Mouse (Mus musculus): ENCODE data around the gene Ly6g6d. TPM values are rescaled to one million over a fixed set of nuclear protein-coding genes. Genes with fewer than 3 reads are reported as not detected.
"Not testable (repeated sequence)": the region's sequence is repeated elsewhere in the genome, so short reads cannot be mapped to it uniquely, and the experiment has no call there.

Gene Ly6g6d
- 1 to 10 TPM in 1 of 2 experiments, under 1 TPM in 1; 0.63 to 1.5 TPM for total RNA-seq (2021)

DNA sequence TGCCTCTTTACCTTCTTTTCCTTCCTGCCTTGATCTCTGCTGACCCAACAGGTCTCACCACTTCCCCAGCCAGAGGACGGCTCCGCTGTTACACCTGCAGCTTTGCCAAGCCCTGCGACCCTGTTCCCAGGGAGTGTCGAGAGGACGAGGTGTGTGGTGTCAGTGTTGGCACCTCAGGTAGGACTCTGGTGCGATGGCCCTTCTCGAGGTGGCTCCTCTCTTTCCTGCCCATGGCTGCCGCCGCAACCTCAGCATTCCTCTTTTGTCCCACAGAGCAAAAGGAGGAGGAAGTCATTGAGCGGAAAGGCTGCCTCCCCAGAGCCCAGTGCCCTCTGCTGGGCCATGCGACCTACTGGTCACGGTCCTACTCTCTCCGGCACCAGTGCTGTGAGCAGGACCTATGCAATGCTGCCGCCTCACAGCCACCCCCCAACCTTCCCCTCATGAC lies at the start of gene Ly6g6d:
Ly6g6d (minus strand) TSS at position 280 of the 448 bp plus-strand sequence.
- no peak for DNase-seq (ENCODE audit: low spot score in 2 of 2)
- intact Hi-C loops (cut with DNase I) = no loop called here

DNA sequence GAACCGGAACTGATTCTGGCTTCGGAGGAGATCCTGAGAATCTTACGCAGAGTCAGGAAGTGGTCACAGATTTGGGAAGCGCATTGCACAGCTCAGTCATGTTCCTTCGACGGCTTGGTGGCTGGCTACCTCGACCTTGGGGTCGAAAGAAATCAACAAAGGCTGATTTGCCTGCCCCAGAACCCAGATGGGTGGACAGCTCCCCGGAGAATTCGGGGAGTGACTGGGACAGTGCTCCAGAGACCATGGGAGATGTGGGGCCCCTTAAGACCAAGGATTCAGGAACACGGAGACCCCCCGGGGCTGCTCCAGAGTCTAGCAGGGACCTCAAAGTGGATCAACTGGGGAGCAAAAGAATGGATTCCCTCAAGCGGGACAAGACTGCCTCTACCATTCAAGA lies 49.2 kb upstream of the Ly6g6d start:
- intact Hi-C loops (cut with DNase I) = no loop called here
- no peak for DNase-seq (ENCODE audit: low spot score in 2 of 2)

GRCm38 (mm10) chr17:35126206-35126611 lies 48.3 kb upstream of the Ly6g6d start, which contains the start of gene D17H6S53E:
TSS of gene D17H6S53E (plus strand) at chr17:35126373.
- peak; percentile 69 to 78 for DNase-seq (ENCODE audit: low spot score in 2 of 2)
- intact Hi-C loops (cut with DNase I) = no loop called here

GRCm38 (mm10) chr17:35125578-35125977 lies 47.7 kb upstream of the Ly6g6d start:
- no peak for DNase-seq (ENCODE audit: low spot score in 2 of 2)
- intact Hi-C loops (cut with DNase I) = no loop called here

DNA sequence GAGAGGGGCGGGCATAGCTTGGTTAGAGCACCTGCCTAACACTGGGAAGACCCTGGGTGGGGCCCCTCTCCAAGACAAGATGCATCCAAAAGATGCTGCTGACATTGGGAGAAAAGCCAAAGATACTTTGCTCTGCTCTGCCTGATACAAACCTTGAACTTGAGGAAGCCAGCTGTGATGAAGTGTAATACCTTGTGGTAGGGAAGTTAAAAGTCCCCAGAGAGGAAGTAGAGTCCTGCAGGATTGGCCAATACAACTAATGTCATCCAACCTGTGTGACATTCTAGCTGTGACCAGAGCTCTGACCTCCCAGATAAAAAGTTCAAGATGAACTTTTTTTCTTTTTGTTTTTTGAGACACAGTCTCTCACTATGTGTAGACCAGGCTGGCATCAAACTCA lies 47.2 kb upstream of the Ly6g6d start:
- intact Hi-C loops (cut with DNase I) = no loop called here
- DNase-seq (ENCODE audit: low spot score in 2 of 2) = no peak

DNA sequence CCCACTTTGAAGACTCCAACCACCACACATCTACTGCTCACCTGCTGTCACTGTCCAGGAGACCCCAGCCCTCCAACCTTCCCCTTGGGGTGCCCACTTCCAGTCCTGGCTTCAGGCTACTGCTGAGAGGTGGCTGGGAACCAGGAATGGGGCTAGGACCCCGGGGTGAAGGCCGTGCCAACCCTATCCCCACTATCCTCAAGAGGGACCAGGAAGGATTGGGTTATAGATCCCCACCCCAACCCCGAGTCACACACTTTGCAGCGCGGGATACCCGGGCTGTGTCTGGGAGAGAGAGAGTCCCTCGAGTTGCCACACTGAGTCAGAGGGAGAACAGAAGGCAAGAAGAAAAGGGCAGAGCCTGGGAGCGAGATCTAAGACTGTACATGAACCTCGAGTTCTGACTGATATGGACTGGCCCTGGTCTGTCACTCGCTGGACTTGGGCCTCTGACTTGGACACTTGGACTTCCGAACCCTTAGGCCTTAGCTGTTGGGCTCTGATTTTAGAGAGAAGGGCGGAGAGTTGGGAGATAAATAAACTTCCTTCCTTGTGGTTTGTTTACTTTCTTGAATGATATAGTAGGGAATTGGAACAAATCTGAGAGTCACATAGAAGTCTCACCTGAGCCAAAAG lies 46.5 kb upstream of the Ly6g6d start:
- DNase-seq (ENCODE audit: low spot score in 2 of 2) = not testable (repeated sequence)
- intact Hi-C loops (cut with DNase I) = loop anchor here (5.0 kb wide), 2 partner anchors 102 to 113 kb away; partner anchors contain the start of gene Nfkbil1

GRCm38 (mm10) chr17:35123287-35123686 lies 45.4 kb upstream of the Ly6g6d start:
- not testable (repeated sequence) for DNase-seq (ENCODE audit: low spot score in 2 of 2)
- intact Hi-C loops (cut with DNase I) = loop anchor here (5.0 kb wide), 2 partner anchors 101 to 114 kb away; partner anchors contain the start of gene Nfkbil1

DNA sequence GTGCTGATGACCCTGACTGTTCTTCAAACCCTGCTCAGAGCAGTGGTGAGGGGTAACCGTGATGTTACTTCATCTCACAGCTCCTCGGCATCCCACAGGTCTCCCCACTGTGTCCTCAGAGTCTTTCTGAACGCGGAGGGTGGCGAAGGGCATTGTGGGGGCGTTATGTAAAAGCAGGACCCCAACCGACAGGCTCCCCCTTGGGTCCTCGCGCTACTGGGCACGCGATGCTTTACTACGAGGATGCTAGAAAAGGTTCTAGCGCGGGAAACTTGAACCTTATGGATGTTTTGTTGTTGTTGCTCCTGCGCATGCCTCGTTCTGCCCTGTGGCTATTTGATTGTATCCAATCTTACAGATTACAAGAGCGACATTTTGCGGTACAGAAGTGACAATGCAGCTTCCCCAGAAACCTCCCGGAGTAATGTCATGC lies 44.0 kb upstream of the Ly6g6d start, which contains the start of gene Csnk2b:
Csnk2b (minus strand) TSS at position 183 of the 433 bp plus-strand sequence.
- peak; percentile 67 to 69 for DNase-seq (ENCODE audit: low spot score in 2 of 2)
- intact Hi-C loops (cut with DNase I) = loop anchor here (5.0 kb wide), 2 partner anchors 100 to 115 kb away; partner anchors contain the start of gene Nfkbil1

DNA sequence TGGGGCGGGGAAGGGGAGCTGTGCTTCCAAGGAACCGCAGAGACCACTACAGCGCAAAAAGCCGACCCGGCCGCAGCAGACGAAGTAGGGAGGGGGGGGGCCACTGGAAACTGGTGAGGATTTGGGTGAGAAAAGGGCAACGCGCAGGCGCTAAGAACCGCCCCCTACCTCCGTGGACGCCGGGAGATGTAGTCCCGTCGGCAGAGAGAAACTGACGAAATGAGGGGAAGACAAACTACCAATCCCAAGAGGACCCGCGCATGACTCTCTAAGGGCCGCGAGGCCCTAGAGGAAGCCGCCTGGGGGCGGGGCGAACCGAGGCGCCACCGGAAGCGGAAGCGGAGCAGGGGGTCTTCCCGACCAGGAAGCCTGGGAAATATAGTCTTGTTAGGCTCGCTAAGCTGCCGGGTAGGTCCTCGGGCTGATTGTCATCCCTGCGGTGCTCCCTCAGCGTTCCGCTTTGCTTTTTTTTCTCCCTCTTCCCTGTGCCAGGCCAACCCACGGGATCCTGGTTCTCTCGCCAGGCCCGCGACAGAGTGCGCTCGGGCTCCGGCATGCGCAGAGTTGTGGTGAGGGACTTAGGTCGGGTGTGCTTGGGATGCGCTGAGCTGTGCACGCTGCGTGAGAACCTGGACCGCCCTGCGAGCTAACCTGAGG lies 43.4 kb upstream of the Ly6g6d start, which contains the start of gene Gpank1:
Gpank1 (plus strand) TSS at position 313 of the 657 bp plus-strand sequence.
- peak; percentile 98 for DNase-seq (ENCODE audit: low spot score in 2 of 2)
- intact Hi-C loops (cut with DNase I) = loop anchor here (5.0 kb wide), 2 partner anchors 99 to 116 kb away; partner anchors contain the start of gene Nfkbil1

DNA sequence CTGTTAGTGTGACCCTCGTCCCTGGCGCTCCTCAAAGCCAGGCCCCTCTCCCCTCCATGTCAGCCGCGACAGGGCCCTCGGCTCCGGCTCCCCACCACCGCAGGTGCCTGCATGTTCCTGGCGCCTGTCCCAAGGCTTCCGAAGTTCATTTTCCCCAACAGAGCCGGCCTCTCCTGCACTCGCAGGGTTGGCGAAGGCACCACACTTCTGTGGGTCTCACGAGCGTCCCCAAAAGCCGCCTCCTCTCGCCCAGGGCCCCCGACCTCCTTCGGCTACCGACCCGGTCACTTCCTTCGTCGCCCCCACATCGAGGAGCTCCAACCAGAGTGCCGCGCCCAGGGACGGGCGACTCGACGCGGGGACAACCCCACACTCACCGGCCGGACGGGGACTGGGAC lies 42.9 kb upstream of the Ly6g6d start:
- DNase-seq (ENCODE audit: low spot score in 2 of 2) = no peak
- intact Hi-C loops (cut with DNase I) = loop anchor here (5.0 kb wide), 2 partner anchors 98 to 117 kb away; partner anchors contain the start of gene Nfkbil1

GRCm38 (mm10) chr17:35115046-35116019 lies 37.5 kb upstream of the Ly6g6d start, which contains the start of gene Ly6g5b:
TSS of gene Ly6g5b (minus strand) at chr17:35115428.
- no peak for DNase-seq (ENCODE audit: low spot score in 2 of 2)
- intact Hi-C loops (cut with DNase I) = no loop called here

- intact Hi-C loops (cut with DNase I) = no loop called here
- DNase-seq (ENCODE audit: low spot score in 2 of 2) = no peak
These were observed 33.9 kb upstream of the Ly6g6d start for GRCm38 (mm10) chr17:35111774-35112173.

GRCm38 (mm10) chr17:35108097-35108496 lies 30.2 kb upstream of the Ly6g6d start, which contains the start of gene Ly6g5c:
TSS of gene Ly6g5c (plus strand) at chr17:35108279.
- no peak for DNase-seq (ENCODE audit: low spot score in 2 of 2)
- intact Hi-C loops (cut with DNase I) = no loop called here

DNA sequence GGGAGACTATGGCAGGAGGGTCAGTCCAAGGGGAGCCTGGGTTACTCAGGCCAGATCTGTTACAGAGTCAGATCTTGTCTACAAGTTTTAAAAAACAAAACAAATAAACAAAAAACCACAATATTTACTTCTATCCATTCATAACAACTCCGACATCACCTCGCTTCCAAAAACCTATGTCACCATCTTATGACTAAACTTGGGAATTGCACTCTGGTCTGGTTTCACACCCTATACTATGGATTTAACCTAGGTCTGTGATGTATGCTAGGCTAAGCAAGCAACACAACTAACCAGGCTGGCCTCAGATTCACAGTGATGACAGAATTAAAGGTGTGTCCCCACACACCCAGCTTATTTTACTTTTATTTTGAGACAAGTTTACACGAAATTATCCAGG lies 28.7 kb upstream of the Ly6g6d start:
- intact Hi-C loops (cut with DNase I) = loop anchor here (1.0 kb wide), 1 partner anchor 85 kb away; no protein-coding TSS in a partner anchor
- DNase-seq (ENCODE audit: low spot score in 2 of 2) = no peak

DNA sequence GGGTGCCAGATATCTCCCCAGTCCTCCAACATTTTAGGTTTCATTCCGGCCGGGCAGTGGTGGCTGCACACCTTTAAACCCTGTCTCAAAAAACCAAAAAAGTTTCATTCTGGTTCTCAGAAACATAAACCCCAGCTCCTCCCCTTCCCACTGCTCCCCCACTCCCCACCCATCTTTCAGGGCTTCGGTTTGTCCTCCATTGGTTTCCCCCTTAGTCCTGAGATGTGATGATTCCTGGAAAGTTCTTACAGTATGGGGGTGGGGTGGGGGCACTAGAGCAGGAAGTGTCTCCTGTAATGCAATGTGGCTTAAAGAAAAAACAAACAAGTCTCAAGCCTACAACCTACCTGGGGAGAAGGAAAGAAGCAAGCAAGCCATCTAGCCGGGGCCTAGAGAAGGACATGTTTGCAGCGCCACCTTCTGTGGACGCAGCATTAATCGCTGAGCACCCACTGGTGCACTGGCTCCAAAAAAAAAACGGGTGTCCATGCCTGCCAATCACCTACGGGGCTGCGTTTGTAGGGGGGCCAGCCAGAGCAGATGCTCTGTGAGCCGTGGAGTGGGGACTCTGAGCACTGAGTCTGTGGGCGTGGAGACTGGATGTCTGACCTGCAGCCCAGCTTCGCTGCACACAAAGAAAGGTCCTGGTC lies 28.0 kb upstream of the Ly6g6d start:
- intact Hi-C loops (cut with DNase I) = loop anchor here (1.0 kb wide), 1 partner anchor 85 kb away; no protein-coding TSS in a partner anchor
- DNase-seq (ENCODE audit: low spot score in 2 of 2) = no peak

DNA sequence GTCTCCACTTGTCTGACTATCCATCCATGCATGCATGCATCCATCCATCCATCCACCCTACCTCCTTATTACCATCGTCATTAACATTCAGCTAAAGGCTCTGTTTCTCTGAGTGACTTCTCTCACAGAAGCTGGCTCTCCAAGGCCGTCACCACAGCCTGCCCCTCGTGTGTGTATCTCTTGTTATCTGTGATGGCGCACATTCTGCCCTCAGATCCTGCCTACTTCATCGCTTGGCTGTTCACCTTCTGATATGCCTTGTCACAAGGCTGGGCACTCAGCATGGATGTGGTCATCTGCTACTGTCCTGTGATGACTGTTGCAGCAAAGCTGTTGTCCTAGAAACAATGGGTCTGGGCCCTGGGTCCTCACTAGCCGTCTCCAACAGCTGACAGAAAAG lies 26.9 kb upstream of the Ly6g6d start:
- no peak for DNase-seq (ENCODE audit: low spot score in 2 of 2)
- intact Hi-C loops (cut with DNase I) = no loop called here

DNA sequence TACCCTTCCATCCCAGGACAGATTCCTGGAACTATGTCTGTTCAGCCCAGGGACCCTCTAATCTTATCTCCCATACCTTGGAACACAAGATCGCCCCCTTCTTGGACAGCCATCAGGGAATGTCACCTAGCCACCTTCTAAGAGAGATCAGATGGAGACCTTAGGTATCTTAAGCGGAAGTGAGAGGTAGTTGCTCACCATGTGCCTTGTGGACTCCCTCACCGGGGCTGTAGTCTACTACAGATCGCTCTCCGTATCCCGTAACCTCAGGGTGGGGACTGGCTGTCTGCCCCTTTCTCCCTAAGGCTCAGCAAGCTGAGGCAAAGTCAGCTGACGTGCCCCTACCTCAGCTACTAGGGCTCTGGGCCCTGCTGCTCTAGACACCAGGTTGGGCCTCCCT lies 26.2 kb upstream of the Ly6g6d start:
- no peak for DNase-seq (ENCODE audit: low spot score in 2 of 2)
- intact Hi-C loops (cut with DNase I) = no loop called here

- intact Hi-C loops (cut with DNase I) = no loop called here
- DNase-seq (ENCODE audit: low spot score in 2 of 2) = no peak
These were observed 25.4 kb upstream of the Ly6g6d start for GRCm38 (mm10) chr17:35103221-35103690.
